Mouse (Mus musculus): ENCODE results near the gene Iqgap1. TPM values are rescaled to one million over a fixed set of nuclear protein-coding genes. Genes with fewer than 3 reads are reported as not detected.

The Iqgap1 gene
- polyA plus RNA-seq, 1 experiment = 48.9 TPM

Other genes with a start within 250 kb of the Iqgap1 start
- 13.0 and 13.3 TPM in 2 replicates for gene Crtc3, start 137.1 kb downstream of the Iqgap1 start, polyA plus RNA-seq (2012; rRNA removed)
- gene Zscan2, start 34.9 kb upstream of the Iqgap1 start, polyA plus RNA-seq (2012; rRNA removed) = 3.0 and 5.0 TPM in 2 replicates
- gene Wdr73, start 75.3 kb upstream of the Iqgap1 start, polyA plus RNA-seq (2012; rRNA removed) = 13.6 and 14.2 TPM in 2 replicates
- gene Nmb, start 79.1 kb upstream of the Iqgap1 start, polyA plus RNA-seq (2012; rRNA removed) = 9.5 and 12.2 TPM in 2 replicates
- gene Sec11a, start 121.8 kb upstream of the Iqgap1 start, polyA plus RNA-seq (2012; rRNA removed) = 73.8 and 78.5 TPM in 2 replicates
- gene Zfp592, start 167.7 kb upstream of the Iqgap1 start, polyA plus RNA-seq (2012; rRNA removed) = 13.7 and 16.7 TPM in 2 replicates
- 0.08 and 0.15 TPM in 2 replicates for gene Alpk3, start 231.6 kb upstream of the Iqgap1 start, polyA plus RNA-seq (2012; rRNA removed)

Data from gonadal fat pad, adult 2 months (tissue).